Mouse (Mus musculus): Measurements from ENCODE around the gene Gm3285. TPM values are rescaled to one million over a fixed set of nuclear protein-coding genes. Genes with fewer than 3 reads are reported as not detected.

The Gm3285 gene
- not detected in 2 replicates for polyA plus RNA-seq (2012; rRNA removed; ENCODE audit: low replicate concordance)

GRCm38 (mm10) chr10:77861675-77862074, at the start of gene Gm3285:
Gene Gm3285, plus strand, starts transcription at chr10:77861975.

DNA sequence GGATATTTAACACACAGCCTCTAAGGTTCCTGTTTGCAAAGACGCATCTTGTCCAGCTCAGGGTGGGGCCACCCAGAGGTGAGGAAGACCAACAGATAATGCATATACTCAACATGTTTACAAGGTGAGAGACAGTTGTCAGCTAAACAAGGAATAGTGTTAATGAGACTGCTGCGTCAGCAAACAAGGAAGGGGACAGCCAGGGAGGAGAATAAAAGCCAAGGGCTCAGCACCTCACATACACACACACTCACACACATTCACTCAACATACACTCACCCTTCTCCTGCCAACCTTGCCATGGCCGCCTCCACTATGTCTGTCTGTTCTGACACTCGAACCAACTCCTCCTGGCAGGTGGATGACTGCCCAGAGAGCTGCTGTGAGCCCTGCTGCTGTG, 47.4 kb upstream of the Gm3285 start, which contains the start of gene Gm2696:
Gene Gm2696 (plus strand): TSS at position 301 of the 400 bp plus-strand sequence.

DNA sequence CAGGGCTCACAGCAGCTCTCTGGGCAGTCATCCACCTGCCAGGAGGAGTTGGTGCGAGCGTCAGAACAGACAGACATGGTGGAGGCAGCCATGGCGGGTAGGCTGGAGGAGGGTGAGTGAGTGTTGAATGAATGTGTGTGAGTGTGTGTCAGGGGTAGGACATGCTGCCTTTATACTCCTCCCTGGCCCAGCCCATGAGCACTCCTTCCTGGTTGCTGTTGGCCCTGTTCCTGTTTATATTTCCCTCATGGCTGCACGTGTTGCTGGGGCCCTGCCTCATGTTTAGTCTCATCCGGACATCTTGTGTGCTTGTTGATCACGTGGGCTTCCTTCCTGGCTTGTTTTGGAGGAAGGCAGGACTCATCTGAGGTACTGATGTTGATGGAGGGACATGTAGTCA, 34.8 kb upstream of the Gm3285 start, which contains the start of gene Krtap10-4:
Gene Krtap10-4 (minus strand): TSS at position 145 of the 400 bp plus-strand sequence.

DNA sequence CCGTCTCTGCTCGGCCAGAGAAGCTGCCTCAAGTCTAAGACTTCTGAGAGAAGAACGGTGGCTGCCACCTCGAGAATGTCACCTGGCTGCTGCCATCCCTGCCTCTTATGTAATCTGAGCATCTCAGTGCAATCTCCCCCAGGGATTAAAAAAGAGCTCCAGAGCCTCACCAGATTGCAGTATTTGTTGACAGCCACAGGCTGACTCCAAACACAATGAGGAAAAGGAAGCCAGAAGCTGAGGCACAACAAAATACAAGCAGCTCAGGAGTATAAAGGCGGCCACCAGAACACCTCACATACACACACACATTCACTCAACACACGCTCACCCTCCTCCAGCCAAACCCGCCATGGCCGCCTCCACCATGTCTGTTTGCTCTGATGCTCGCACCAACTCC, 26.1 kb upstream of the Gm3285 start, which contains the start of gene Krtap10-10:
Gene Krtap10-10 (plus strand): TSS at position 301 of the 400 bp plus-strand sequence.

DNA sequence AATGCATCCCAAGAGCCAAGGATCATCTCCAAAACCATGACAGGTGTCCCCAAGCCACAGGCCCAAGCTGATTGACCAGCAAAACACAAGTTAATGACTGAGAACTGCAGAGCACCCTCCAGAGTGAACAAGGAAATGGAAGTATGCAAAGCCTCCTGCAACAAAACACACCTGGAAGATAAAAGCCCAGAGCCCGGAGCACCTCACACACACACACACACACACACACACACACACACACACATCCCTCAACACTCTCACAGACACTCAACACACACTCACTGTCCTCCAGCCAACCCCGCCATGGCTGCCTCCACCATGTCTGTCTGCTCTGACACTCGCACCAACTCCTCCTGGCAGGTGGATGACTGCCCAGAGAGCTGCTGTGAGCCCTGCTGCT, 15.3 kb upstream of the Gm3285 start, which contains the start of gene Gm36176:
Gene Gm36176 (plus strand): TSS at position 301 of the 400 bp plus-strand sequence.

DNA sequence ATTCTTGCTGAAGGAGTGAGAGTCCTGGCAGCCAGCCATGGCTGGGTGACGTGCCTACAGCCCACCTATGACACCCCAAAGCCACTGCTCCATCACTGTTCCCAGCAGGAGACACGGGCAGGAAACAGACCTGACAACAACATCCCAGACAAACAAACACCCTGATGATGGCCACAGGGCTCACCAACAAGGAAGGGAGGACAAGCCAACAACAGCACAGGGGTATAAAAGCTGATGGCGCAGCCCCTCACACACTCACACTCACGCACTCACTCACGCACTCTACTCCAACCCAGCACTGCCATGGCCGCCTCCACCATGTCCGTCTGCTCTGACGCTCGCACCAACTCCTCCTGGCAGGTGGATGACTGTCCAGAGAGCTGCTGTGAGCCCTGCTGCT, 9.2 kb upstream of the Gm3285 start, which contains the start of gene Gm10318:
Gene Gm10318 (plus strand): TSS at position 301 of the 400 bp plus-strand sequence.

GRCm38 (mm10) chr10:77902211-77902893, 40.6 kb downstream of the Gm3285 start, which contains the start of gene Lrrc3:
Gene Lrrc3, minus strand, starts transcription at chr10:77902536.

Other genes starting within 250 kb of the Gm3285 start
- 37.7 and 49.2 TPM in 2 replicates for gene Ube2g2, start 239.7 kb upstream of the Gm3285 start, polyA plus RNA-seq (2012; rRNA removed; ENCODE audit: low replicate concordance)
- 0.49 and 0.69 TPM in 2 replicates for gene Tspear, start 175.4 kb upstream of the Gm3285 start, polyA plus RNA-seq (2012; rRNA removed; ENCODE audit: low replicate concordance)
- gene Gm19402, start 171.2 kb upstream of the Gm3285 start, polyA plus RNA-seq (2012; rRNA removed; ENCODE audit: low replicate concordance): not detected in 2 replicates
- gene Gm9508, start 164.7 kb upstream of the Gm3285 start, polyA plus RNA-seq (2012; rRNA removed; ENCODE audit: low replicate concordance): not detected in 2 replicates
- not detected in 2 replicates for gene Gm10272, start 155.3 kb upstream of the Gm3285 start, polyA plus RNA-seq (2012; rRNA removed; ENCODE audit: low replicate concordance)
- not detected in 2 replicates for gene Gm10024, start 150.5 kb upstream of the Gm3285 start, polyA plus RNA-seq (2012; rRNA removed; ENCODE audit: low replicate concordance)
- gene Gm10142, start 146.2 kb upstream of the Gm3285 start, polyA plus RNA-seq (2012; rRNA removed; ENCODE audit: low replicate concordance): not detected in 2 replicates
- not detected in 2 replicates for gene Krtap12-1, start 141.4 kb upstream of the Gm3285 start, polyA plus RNA-seq (2012; rRNA removed; ENCODE audit: low replicate concordance)
- not detected in 2 replicates for gene Gm10100, start 135.5 kb upstream of the Gm3285 start, polyA plus RNA-seq (2012; rRNA removed; ENCODE audit: low replicate concordance)
- not detected in 2 replicates for gene Gm18596, start 119.3 kb upstream of the Gm3285 start, polyA plus RNA-seq (2012; rRNA removed; ENCODE audit: low replicate concordance)
- not detected in 2 replicates for gene Gm9736, start 110.6 kb upstream of the Gm3285 start, polyA plus RNA-seq (2012; rRNA removed; ENCODE audit: low replicate concordance)
- gene Gm3233, start 102.3 kb upstream of the Gm3285 start, polyA plus RNA-seq (2012; rRNA removed; ENCODE audit: low replicate concordance): not detected in 2 replicates
- not detected in 2 replicates for gene Gm3238, start 90.7 kb upstream of the Gm3285 start, polyA plus RNA-seq (2012; rRNA removed; ENCODE audit: low replicate concordance)
- not detected in 2 replicates for gene Gm7138, start 85.0 kb upstream of the Gm3285 start, polyA plus RNA-seq (2012; rRNA removed; ENCODE audit: low replicate concordance)
- gene Gm3250, start 79.4 kb upstream of the Gm3285 start, polyA plus RNA-seq (2012; rRNA removed; ENCODE audit: low replicate concordance): not detected in 2 replicates
- not detected in 2 replicates for gene Gm7137, start 73.8 kb upstream of the Gm3285 start, polyA plus RNA-seq (2012; rRNA removed; ENCODE audit: low replicate concordance)
- not detected in 2 replicates for gene Gm9639, start 66.9 kb upstream of the Gm3285 start, polyA plus RNA-seq (2012; rRNA removed; ENCODE audit: low replicate concordance)
- gene Gm19668, start 62.8 kb upstream of the Gm3285 start, polyA plus RNA-seq (2012; rRNA removed; ENCODE audit: low replicate concordance): not detected in 2 replicates
- gene Gm9507, start 50.1 kb upstream of the Gm3285 start, polyA plus RNA-seq (2012; rRNA removed; ENCODE audit: low replicate concordance): not detected in 2 replicates
- not detected in 2 replicates for gene Gm2696, start 47.3 kb upstream of the Gm3285 start, polyA plus RNA-seq (2012; rRNA removed; ENCODE audit: low replicate concordance)
- not detected in 2 replicates for gene Krtap10-4, start 34.9 kb upstream of the Gm3285 start, polyA plus RNA-seq (2012; rRNA removed; ENCODE audit: low replicate concordance)
- gene Krtap10-10, start 26.0 kb upstream of the Gm3285 start, polyA plus RNA-seq (2012; rRNA removed; ENCODE audit: low replicate concordance): not detected in 2 replicates
- gene Gm36176, start 15.2 kb upstream of the Gm3285 start, polyA plus RNA-seq (2012; rRNA removed; ENCODE audit: low replicate concordance): not detected in 2 replicates
- not detected in 2 replicates for gene Gm10318, start 9.1 kb upstream of the Gm3285 start, polyA plus RNA-seq (2012; rRNA removed; ENCODE audit: low replicate concordance)
- gene Lrrc3, start 40.6 kb downstream of the Gm3285 start, polyA plus RNA-seq (2012; rRNA removed; ENCODE audit: low replicate concordance): 3.1 and 4.6 TPM in 2 replicates
- 4.3 and 5.9 TPM in 2 replicates for gene Trpm2, start 108.6 kb downstream of the Gm3285 start, polyA plus RNA-seq (2012; rRNA removed; ENCODE audit: low replicate concordance)
- 44.5 and 83.3 TPM in 2 replicates for gene 1810043G02Rik, start 116.5 kb downstream of the Gm3285 start, polyA plus RNA-seq (2012; rRNA removed; ENCODE audit: low replicate concordance)
- 168 and 171 TPM in 2 replicates for gene Pfkl, start 148.1 kb downstream of the Gm3285 start, polyA plus RNA-seq (2012; rRNA removed; ENCODE audit: low replicate concordance)
- 3.0 and 3.2 TPM in 2 replicates for gene Dnmt3l, start 180.0 kb downstream of the Gm3285 start, polyA plus RNA-seq (2012; rRNA removed; ENCODE audit: low replicate concordance)
- 1.9 and 5.8 TPM in 2 replicates for gene Aire, start 181.6 kb downstream of the Gm3285 start, polyA plus RNA-seq (2012; rRNA removed; ENCODE audit: low replicate concordance)
- 44.8 and 47.5 TPM in 2 replicates for gene Icosl, start 207.3 kb downstream of the Gm3285 start, polyA plus RNA-seq (2012; rRNA removed; ENCODE audit: low replicate concordance)

Data from mammary gland, adult 2 months (tissue).